Mouse (Mus musculus) kidney, adult 2 months (tissue): Measurements from ENCODE around the gene Litaf.

Experiments
- CTCF ChIP-seq: fragments of 200-500 bp; conservative IDR thresholded peaks from 2 replicates; pipeline ENCODE4 v1.5.1; 2011; ENCODE audit warnings: low read depth, mild to moderate bottlenecking, control low read depth, low read length, moderate library complexity, mixed read lengths; ENCODE audit not compliant: insufficient read depth, insufficient read length
- POLR2A ChIP-seq: fragments of 200-500 bp; IDR thresholded peaks from one replicate; pipeline ENCODE4 v1.6.1; 2011; ENCODE audit warnings: low read depth, low read length, control low read depth

DNA sequence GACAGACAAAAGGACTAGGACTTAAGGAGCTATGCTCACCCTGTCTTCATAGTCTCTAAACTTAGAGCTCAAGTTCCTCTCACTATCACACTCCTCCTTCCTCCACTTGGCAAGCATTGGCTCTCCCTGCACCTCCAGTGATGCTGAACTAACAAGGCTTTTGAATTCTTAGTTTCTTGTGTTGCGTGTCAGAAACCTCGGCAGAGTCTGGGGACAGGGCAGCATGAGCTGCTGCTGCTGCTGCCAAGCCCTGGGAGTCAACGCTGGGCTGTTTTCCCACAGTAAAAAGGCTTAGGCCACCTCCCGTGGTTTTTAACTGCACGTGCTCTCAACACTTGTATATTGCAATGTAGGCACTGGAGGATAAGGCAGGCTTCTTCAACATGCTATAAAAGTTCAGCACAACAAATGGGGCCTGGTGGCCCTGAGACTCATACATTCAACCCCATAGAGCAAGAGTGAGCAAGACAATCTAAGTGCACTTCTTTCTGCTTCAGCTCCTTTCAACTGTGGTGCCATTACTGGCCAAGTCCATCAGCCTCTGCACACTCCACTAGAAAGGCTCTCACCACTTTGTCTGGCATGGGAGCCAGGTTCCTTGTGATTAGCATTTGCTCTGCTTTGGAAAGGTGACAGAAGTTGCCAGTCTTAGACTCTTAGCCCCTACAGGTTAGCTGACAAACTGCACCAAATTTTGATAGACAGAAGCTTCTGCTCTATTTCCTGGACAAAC lies 21.1 kb upstream of the Litaf start:
- TF ChIP-seq CTCF = no peak
- TF ChIP-seq POLR2A = no peak
